In genomic region chr12:91158481-91158880, GRCm38 (mm10) we compare ENCODE assay signal across 27 mouse cellular contexts.
"Had no signal": no experiment of that assay in that cellular context is flagged by ENCODE, and none has a peak within 500 bp of the region (broad histone marks: within the 10 kb centered on the region; RNA-seq: fewer than 3 reads in every experiment).

No protein-coding gene starts in this region.

- H3K36me3 ChIP-seq: heart, embryonic 10.5 days; heart, embryonic 12.5 days; hindbrain, embryonic 10.5 days; hindbrain, embryonic 12.5 days; intestine, embryonic 15.5 days; limb, embryonic 10.5 days; limb, embryonic 12.5 days; liver, embryonic 13.5 days had no signal

- H3K27ac ChIP-seq: gastrocnemius, adult 2 months; heart, embryonic 10.5 days; hindbrain, embryonic 10.5 days; hindbrain, embryonic 12.5 days; hindbrain, embryonic 14.5 days; intestine, embryonic 15.5 days; layer of hippocampus, adult 2 months; left cerebral cortex, adult 2 months; limb, embryonic 10.5 days; limb, embryonic 12.5 days; liver, embryonic 13.5 days had no signal

- H3K9me3 ChIP-seq: heart, embryonic 10.5 days; hindbrain, embryonic 10.5 days; hindbrain, embryonic 12.5 days; intestine, embryonic 15.5 days; limb, embryonic 10.5 days; limb, embryonic 12.5 days; liver, embryonic 13.5 days had no signal

- H3K4me2 ChIP-seq: heart, embryonic 12.5 days; hindbrain, embryonic 12.5 days; hindbrain, embryonic 14.5 days; intestine, embryonic 15.5 days; limb, embryonic 12.5 days; liver, embryonic 11.5 days; liver, embryonic 13.5 days had no signal

- H3K9ac ChIP-seq: heart, embryonic 12.5 days; hindbrain, embryonic 12.5 days; hindbrain, embryonic 14.5 days; intestine, embryonic 15.5 days; limb, embryonic 12.5 days; liver, embryonic 13.5 days had no signal

- H3K4me1 ChIP-seq: heart, embryonic 10.5 days; heart, embryonic 12.5 days; hindbrain, embryonic 10.5 days; hindbrain, embryonic 12.5 days; intestine, embryonic 15.5 days; limb, embryonic 12.5 days; liver, embryonic 13.5 days had no signal

- DNase-seq: gastrocnemius, adult 2 months; gastrocnemius, postnatal 10 days; gastrocnemius, postnatal 25 days; heart, adult 18-20 months; heart, postnatal 10 days; heart, postnatal 4 days; kidney, adult 18-20 months; kidney, adult 8-10 months; kidney, postnatal 10 days; kidney, postnatal 25 days; kidney, postnatal 4 days; liver; liver, embryonic 13.5 days had no signal

- H3K4me3 ChIP-seq: gastrocnemius, adult 2 months; heart, embryonic 10.5 days; heart, embryonic 12.5 days; hindbrain, embryonic 10.5 days; hindbrain, embryonic 12.5 days; intestine, embryonic 15.5 days; layer of hippocampus, adult 2 months; left cerebral cortex, adult 2 months; limb, embryonic 10.5 days; limb, embryonic 12.5 days; liver, embryonic 13.5 days had no signal

- H3K27me3 ChIP-seq: heart, embryonic 12.5 days; hindbrain, embryonic 12.5 days; intestine, embryonic 15.5 days; limb, embryonic 12.5 days; liver, embryonic 13.5 days had no signal

- ATAC-seq: hindbrain, embryonic 16.5 days; inflammation-experienced regulatory T-cells, adult 6 months; intestine, embryonic 15.5 days; intestine, postnatal 0 days had no signal
